Mouse (Mus musculus) limb, embryonic 14.5 days (tissue): ENCODE measurements around the gene B4galt3. TPM values are rescaled to one million over a fixed set of nuclear protein-coding genes. Genes with fewer than 3 reads are reported as not detected.

ENCODE experiments used
- ATAC-seq: fragments of 200-750 bp; cut with Nextera tagmentation; 2 replicates; pipeline ENCODE4 v1.8.0; 2017; ENCODE audit warnings: low read depth, moderate number of reproducible peaks, moderate TSS enrichment; ENCODE audit not compliant: low FRiP score
- DNase-seq: peaks from one replicate; pipeline ENCODE4 v3.0.0-alpha.2; 2015; ENCODE audit warnings: low spot score
- H3K27ac ChIP-seq: fragments of 300-500 bp; sonication (generic); replicated peaks from 2 replicates; pipeline ENCODE4 v1.5.1; 2014; ENCODE audit warnings: low read depth, mild to moderate bottlenecking, low read length, moderate library complexity, mixed read lengths
- H3K27me3 ChIP-seq: fragments of 300-500 bp; sonication (generic); 2 replicates; pipeline ENCODE4 v1.6.1; 2014; ENCODE audit warnings: low read length, mixed read lengths; ENCODE audit not compliant: control insufficient read depth, insufficient read depth
- H3K36me3 ChIP-seq: fragments of 300-500 bp; sonication (generic); 2 replicates; pipeline ENCODE4 v1.6.1; 2014; ENCODE audit warnings: mild to moderate bottlenecking, low read length, moderate library complexity, mixed read lengths; ENCODE audit not compliant: control insufficient read depth, insufficient read depth
- H3K4me1 ChIP-seq: fragments of 300-500 bp; sonication (generic); 2 replicates; pipeline ENCODE4 v1.6.1; 2014; ENCODE audit warnings: antibody characterized with exemption, low read length, mixed read lengths; ENCODE audit not compliant: control insufficient read depth, insufficient read depth
- H3K4me2 ChIP-seq: fragments of 300-500 bp; sonication (generic); replicated peaks from 2 replicates; pipeline ENCODE4 v1.6.1; 2014; ENCODE audit warnings: low read depth, mild to moderate bottlenecking, low read length, moderate library complexity; ENCODE audit not compliant: severe bottlenecking
- H3K4me3 ChIP-seq: fragments of 300-500 bp; sonication (generic); replicated peaks from 2 replicates; pipeline ENCODE4 v1.5.1; 2014; ENCODE audit warnings: low read length
- H3K9ac ChIP-seq: fragments of 300-500 bp; sonication (generic); 2 replicates; pipeline ENCODE4 v1.6.1; 2014; ENCODE audit warnings: mild to moderate bottlenecking, low read depth, low read length, moderate library complexity; ENCODE audit not compliant: severe bottlenecking
- H3K9me3 ChIP-seq: fragments of 300-500 bp; sonication (generic); 2 replicates; pipeline ENCODE4 v1.6.1; 2016; ENCODE audit warnings: low read length; ENCODE audit not compliant: control insufficient read depth
- POLR2A ChIP-seq: fragments of 200-500 bp; IDR thresholded peaks from 2 replicates; pipeline ENCODE4 v1.8.0; 2012; ENCODE audit warnings: inconsistent platforms, mild to moderate bottlenecking, moderate library complexity, borderline replicate concordance; ENCODE audit not compliant: insufficient read depth, insufficient read length; ENCODE audit errors: extremely low read depth
- WGBS: fragments of 180-500 bp; shearing (Covaris S2); extraction: QIAGEN DNeasy Blood & Tissue Kit; methylation state at CpG from one replicate; pipeline ENCODE4 v1.1.7; 2014; 5-methylcytosine and 5-hydroxymethylcytosine counted together
- polyA plus RNA-seq, 2 experiments: library from polyadenylated mRNA; depleted of rRNA in 1 of 2; stranded (reverse) in 1 of 2; unstranded in 1 of 2; fragments of >200 nt; fragmentation: Nextera tagmentation in 1 of 2; extraction: Ambion mirVana in 1 of 2; gene quantifications; 2 replicates each; pipeline versions ENCODE4 v1.2.1 to v1.2.3; 2012 to 2014

Gene B4galt3
- polyA plus RNA-seq, 2 experiments = 68.7 to 87.2 TPM

DNA sequence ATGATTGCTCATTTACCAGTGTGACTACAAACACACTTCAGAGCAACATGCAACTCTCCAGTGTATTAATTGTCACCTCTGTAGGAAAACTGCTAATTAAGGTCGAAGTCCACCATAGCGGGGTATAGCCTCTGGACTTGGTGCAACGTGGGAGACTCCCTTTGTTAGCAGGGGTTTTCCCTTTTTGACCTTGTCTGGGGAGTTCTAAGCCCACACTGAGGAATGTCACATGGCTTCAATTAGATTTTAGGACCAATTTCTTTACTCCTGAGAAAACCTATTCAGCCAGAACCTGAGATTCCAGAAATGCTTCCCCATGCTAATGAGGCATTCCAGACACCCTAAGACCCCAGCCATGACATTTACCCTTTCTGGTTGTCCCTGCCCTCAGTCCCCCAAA lies 39.9 kb upstream of the B4galt3 start:
- no peaks in the 10 kb centered on the region for H3K9me3 ChIP-seq
- TF ChIP-seq POLR2A = no peak
- WGBS = 31% methylated on average over 3 of the region's 3 CpGs
- H3K27me3 ChIP-seq = no peaks in the 10 kb centered on the region
- H3K36me3 ChIP-seq = peaks cover 20% of the 10 kb centered on the region
- no peak overlapping the region for H3K9ac ChIP-seq
- H3K4me1 ChIP-seq = 0 out of 2 replicates have a peak, but pooled peaks cover 10% of the 10 kb centered on the region
- ATAC-seq (no peak), DNase-seq (no peak)
- no peak overlapping the region for H3K4me2 ChIP-seq
- H3K27ac ChIP-seq = no peak overlapping the region
- no peak overlapping the region for H3K4me3 ChIP-seq

DNA sequence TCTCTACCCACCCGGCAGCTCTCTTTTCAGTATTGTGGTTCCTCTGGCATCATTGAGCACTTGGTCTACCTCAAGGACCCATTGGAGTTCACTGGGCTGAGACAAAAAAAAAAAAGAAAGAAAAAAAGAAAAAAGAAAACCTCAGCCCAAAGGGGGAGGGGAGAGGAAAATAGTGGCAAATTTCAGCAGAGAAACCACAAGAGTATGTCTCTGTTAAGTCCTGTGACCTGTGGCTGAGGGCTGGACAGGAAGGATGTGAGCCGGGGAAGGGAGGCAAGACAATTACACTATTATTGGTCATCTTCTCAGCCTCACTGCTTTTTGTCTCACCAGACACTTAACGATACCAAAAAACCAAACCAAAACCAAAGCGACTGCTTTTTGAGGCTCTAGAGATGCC lies 38.3 kb upstream of the B4galt3 start:
- no peak for TF ChIP-seq POLR2A

DNA sequence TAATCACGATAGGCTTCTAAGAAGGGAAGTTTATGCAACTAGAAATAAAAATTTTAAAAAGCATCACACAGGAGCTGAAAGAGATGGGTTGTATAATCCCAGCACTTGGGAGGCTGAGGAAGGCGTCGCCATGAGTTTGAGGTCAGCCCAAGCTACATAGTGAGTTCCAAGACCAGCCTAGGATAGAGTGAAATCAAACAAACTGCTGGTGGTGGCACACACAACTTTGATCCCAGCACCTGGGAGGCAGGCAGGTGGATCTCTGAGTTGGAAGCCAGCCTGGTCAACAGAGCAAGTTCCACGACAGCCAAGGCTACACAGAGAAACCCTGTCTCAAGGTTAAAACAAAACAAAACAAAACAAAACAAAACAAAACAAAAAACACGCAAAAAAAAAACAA lies 37.8 kb upstream of the B4galt3 start:
- TF ChIP-seq POLR2A = no peak
- Histone ChIP-seq H3K27me3 (no peaks in the 10 kb centered on the region), H3K4me3 (no peak overlapping the region), H3K9ac (no peak overlapping the region), H3K4me1 (0 out of 2 replicates have a peak, but pooled peaks cover 10% of the 10 kb centered on the region), H3K4me2 (no peak overlapping the region), H3K9me3 (no peaks in the 10 kb centered on the region), H3K27ac (no peak overlapping the region), H3K36me3 (peaks cover 41% of the 10 kb centered on the region)
- DNase-seq (no peak), ATAC-seq (no peak)
- WGBS = 86% methylated on average over 5 of the region's 5 CpGs

More for the DNA sequence above, 38.3 kb upstream of the B4galt3 start:
- H3K27ac ChIP-seq = no peak overlapping the region
- no peaks in the 10 kb centered on the region for H3K27me3 ChIP-seq
- 80% methylated on average over 4 of the region's 4 CpGs for WGBS
- H3K36me3 ChIP-seq = peaks cover 36% of the 10 kb centered on the region
- H3K4me3 ChIP-seq = no peak overlapping the region
- H3K9ac ChIP-seq = no peak overlapping the region
- no peak overlapping the region for H3K4me2 ChIP-seq
- ATAC-seq (no peak), DNase-seq (no peak)
- H3K9me3 ChIP-seq = no peaks in the 10 kb centered on the region
- 0 out of 2 replicates have a peak, but pooled peaks cover 10% of the 10 kb centered on the region for H3K4me1 ChIP-seq

DNA sequence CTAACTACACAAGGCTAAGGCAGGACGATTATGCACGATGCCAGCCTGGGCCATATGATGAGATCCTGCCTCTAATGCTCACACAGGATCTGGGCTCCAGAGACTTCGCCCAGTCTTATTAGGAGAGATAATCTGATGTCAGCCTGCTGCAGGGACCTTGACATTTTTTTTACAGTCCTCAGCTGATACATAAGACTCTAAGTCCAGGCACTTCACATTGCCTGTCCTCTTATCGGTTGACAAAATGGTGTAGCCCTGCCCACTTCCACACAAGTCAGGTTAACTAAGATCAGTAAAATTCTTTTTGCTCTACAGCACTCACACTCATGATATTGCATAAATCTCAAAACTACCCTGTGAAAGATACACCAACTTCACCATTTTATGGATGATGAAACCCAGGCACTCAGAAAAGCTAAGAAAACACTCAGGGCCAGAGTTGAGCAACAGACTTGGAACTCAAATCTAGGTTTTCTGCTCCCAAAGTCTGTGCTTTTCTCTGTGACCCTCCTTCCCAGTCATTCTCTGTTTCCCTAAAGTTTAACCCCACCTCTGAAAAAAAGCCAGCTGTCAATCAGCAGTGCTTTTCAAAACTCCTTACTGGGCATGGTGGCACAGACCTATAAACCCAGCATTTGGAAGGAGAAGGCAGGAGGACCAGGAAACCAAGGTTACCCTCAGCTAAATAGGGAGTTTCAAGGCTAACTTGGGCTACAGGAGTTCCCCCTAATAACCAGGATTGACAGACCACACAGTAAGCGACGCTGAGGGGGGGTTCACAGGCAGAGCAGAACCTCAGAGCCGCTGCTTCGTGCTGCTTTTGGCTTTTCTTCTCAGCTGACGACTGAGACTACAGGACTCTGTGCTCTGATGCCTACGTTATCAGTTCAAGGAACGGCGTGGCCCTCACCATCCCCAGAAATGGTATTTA lies 37.1 kb upstream of the B4galt3 start:
- TF ChIP-seq POLR2A = no peak
- WGBS = 85% methylated on average over 12 of the region's 12 CpGs

DNA sequence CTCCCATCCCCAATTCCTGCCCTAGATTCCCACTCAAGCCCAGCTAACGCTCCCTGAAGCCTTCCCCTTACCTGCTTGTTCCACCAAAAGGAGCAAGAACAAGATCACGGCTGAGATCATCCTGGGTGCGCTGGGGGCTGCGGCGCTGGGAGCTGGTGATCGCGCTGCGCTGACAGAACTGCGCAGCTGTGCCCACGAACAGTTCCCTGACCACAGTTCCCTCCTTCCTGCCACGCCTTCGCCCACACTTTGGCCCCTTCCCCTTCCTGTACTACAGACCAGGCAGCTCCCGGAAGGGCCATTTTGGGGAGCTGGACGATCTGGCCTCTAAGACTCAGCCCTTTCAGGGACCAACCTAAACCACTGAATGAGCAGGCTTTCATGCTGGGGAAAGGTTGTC lies 36.0 kb upstream of the B4galt3 start, which contains the start of gene Fcer1g:
Fcer1g (minus strand) TSS at position 240 of the 400 bp plus-strand sequence.
- Histone ChIP-seq H3K9me3 (no peaks in the 10 kb centered on the region), H3K27me3 (no peaks in the 10 kb centered on the region), H3K27ac (no peak within 1 kb of the TSS), H3K36me3 (peaks cover 58% of the 10 kb centered on the region), H3K4me2 (no peak within 1 kb of the TSS), H3K4me3 (no peak within 1 kb of the TSS), H3K9ac (no peak within 1 kb of the TSS), H3K4me1 (0 out of 2 replicates have a peak, but pooled peaks cover 10% of the 10 kb centered on the region)
- ATAC-seq (no peak), DNase-seq (no peak)
- 82% methylated on average over 14 of the region's 14 CpGs for WGBS
- no peak for TF ChIP-seq POLR2A

More for the DNA sequence above, 37.1 kb upstream of the B4galt3 start:
- no peak overlapping the region for H3K4me3 ChIP-seq
- no peaks in the 10 kb centered on the region for H3K9me3 ChIP-seq
- ATAC-seq (no peak), DNase-seq (no peak)
- 0 out of 2 replicates have a peak, but pooled peaks cover 10% of the 10 kb centered on the region for H3K4me1 ChIP-seq
- H3K27me3 ChIP-seq = no peaks in the 10 kb centered on the region
- H3K36me3 ChIP-seq = peaks cover 48% of the 10 kb centered on the region
- H3K9ac ChIP-seq = no peak overlapping the region
- no peak overlapping the region for H3K27ac ChIP-seq
- no peak overlapping the region for H3K4me2 ChIP-seq
